Mouse (Mus musculus) erythroblast, adult 5-6 weeks (primary cell): ENCODE results near the gene Hc. TPM values are rescaled to one million over a fixed set of nuclear protein-coding genes. Genes with fewer than 3 reads are reported as not detected.

Source experiments
- total RNA-seq, 2 experiments: library from RNA; stranded (forward) in 1 of 2; stranded (reverse) in 1 of 2; fragments of 150-400 nt in 1 of 2; fragments of 200-764, 138-1000 nt in 1 of 2; gene quantifications; 2 replicates each; pipeline versions ENCODE4 v1.2.3 to v1.2.4; 2015 to 2017; ENCODE audit warnings: low replicate concordance in 2 of 2

Hc gene
- total RNA-seq, 2 experiments from 2014 or later: not detected

Other genes starting within 250 kb of the Hc start
- gene Fbxw2, start 235.1 kb downstream of the Hc start, total RNA-seq (2015; ENCODE audit: low replicate concordance): 104 and 121 TPM in 2 replicates
- gene Fbxw2, start 235.1 kb downstream of the Hc start, total RNA-seq (2017; ENCODE audit: low replicate concordance): 178 and 181 TPM in 2 replicates
- gene Gm34653, start 228.4 kb downstream of the Hc start, total RNA-seq (2015; ENCODE audit: low replicate concordance): not detected in 2 replicates
- gene Gm34653, start 228.4 kb downstream of the Hc start, total RNA-seq (2017; ENCODE audit: low replicate concordance): not detected in 2 replicates
- gene Cutal, start 187.0 kb downstream of the Hc start, total RNA-seq (2015; ENCODE audit: low replicate concordance): not detected in 2 replicates
- gene Cutal, start 187.0 kb downstream of the Hc start, total RNA-seq (2017; ENCODE audit: low replicate concordance): not detected in 2 replicates
- gene Psmd5, start 186.5 kb downstream of the Hc start, total RNA-seq (2015; ENCODE audit: low replicate concordance): 18.0 and 64.0 TPM in 2 replicates
- 11.8 and 25.0 TPM in 2 replicates for gene Psmd5, start 186.5 kb downstream of the Hc start, total RNA-seq (2017; ENCODE audit: low replicate concordance)
- gene Phf19, start 147.4 kb downstream of the Hc start, total RNA-seq (2015; ENCODE audit: low replicate concordance): 1.7 and 1.9 TPM in 2 replicates
- 0.42 and 1.9 TPM in 2 replicates for gene Phf19, start 147.4 kb downstream of the Hc start, total RNA-seq (2017; ENCODE audit: low replicate concordance)
- 0.63 TPM in 1 of 2 replicates, not detected in the other for gene Traf1, start 99.7 kb downstream of the Hc start, total RNA-seq (2015; ENCODE audit: low replicate concordance)
- gene Traf1, start 99.7 kb downstream of the Hc start, total RNA-seq (2017; ENCODE audit: low replicate concordance): 0.43 TPM in 1 of 2 replicates, not detected in the other
- not detected in 2 replicates for gene AI182371, start 40.1 kb upstream of the Hc start, total RNA-seq (2015; ENCODE audit: low replicate concordance)
- 1.4 and 1.7 TPM in 2 replicates for gene AI182371, start 40.1 kb upstream of the Hc start, total RNA-seq (2017; ENCODE audit: low replicate concordance)
- 34.4 and 44.5 TPM in 2 replicates for gene Cntrl, start 48.1 kb upstream of the Hc start, total RNA-seq (2015; ENCODE audit: low replicate concordance)
- 42.4 and 60.4 TPM in 2 replicates for gene Cntrl, start 48.1 kb upstream of the Hc start, total RNA-seq (2017; ENCODE audit: low replicate concordance)
- 58.4 and 62.1 TPM in 2 replicates for gene Rab14, start 139.7 kb upstream of the Hc start, total RNA-seq (2015; ENCODE audit: low replicate concordance)
- 61.2 and 131 TPM in 2 replicates for gene Rab14, start 139.7 kb upstream of the Hc start, total RNA-seq (2017; ENCODE audit: low replicate concordance)
- gene Gsn, start 194.9 kb upstream of the Hc start, total RNA-seq (2015; ENCODE audit: low replicate concordance): 15.0 and 16.7 TPM in 2 replicates
- gene Gsn, start 194.9 kb upstream of the Hc start, total RNA-seq (2017; ENCODE audit: low replicate concordance): 19.7 and 23.1 TPM in 2 replicates